Mouse (Mus musculus) right cerebral cortex, postnatal 4 days (tissue): ENCODE measurements at regions not wholly inside any gene's neighbourhood (a gene's known extent, or its start where the extent isn't known, plus 50 kb on each side); places are given as distances from the start of the nearest gene placed in this dataset.

ENCODE experiments used
- DNase-seq: peaks from one replicate; pipeline ENCODE4 v3.0.0-alpha.2; 2022

DNA sequence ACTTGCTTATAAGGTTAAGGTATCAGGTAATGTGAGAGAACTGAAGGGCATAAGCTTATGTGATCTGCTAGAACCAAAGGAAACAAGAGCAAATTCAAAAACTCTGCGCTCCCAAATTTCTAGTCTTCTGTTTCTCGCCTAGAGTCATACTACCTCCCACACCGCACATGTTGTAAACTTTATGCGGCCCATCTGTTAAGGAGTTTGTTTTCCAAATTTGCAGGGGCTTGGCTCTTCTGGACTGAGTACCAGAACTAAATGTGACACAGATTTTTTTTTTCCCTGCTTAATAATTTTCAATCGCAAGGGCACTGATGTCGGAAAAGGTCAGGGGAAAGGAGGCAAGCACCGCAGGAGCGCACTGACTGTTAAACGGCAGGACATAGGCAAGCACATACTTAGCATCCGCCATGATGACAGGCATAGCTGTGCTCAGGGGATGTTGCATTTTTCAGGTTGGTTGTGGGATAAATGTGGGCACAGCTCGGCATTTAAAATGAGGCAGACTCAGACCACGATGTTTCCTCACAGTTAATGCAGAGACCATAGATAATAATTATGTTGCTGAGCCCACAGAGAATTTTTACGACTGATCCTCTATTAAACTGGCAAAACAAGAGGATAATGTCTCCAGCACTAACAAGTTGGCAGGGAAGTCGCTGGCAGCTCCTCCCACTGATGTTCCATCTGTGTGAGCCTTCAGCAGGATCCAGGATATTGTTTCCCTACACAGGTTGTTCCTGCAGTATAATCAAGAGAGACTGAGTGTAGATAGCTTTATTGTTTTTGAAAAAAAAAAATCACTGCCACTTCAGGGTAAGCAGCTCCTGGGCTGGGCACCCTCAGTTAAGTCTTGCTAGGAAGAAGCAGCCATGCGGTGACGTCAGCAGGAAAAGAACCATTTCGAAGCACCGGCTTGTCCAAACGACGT, 428.2 kb upstream of the Atp2b1 start:
- DNase-seq, result peak; percentile 41

DNA sequence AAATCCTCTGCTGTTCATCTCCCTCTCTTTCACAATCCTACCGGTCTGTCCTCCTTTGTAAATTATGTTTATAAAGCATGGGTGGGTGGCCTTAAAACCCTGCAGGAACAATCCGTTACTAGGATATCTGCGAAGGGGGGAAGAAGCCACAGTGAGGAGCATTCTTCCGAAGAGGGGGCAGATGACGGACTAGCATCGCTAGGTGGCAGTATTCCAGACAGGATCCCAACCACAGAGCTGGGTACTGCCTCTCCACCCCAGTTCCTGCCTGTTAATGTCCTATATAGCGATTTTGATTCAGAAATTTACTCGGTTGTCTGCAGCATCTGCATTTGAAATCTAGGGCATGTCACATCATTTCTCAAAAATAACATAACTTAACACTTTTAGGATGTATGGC, 419.9 kb upstream of the Atp2b1 start:
- peak; percentile 43 for DNase-seq

DNA sequence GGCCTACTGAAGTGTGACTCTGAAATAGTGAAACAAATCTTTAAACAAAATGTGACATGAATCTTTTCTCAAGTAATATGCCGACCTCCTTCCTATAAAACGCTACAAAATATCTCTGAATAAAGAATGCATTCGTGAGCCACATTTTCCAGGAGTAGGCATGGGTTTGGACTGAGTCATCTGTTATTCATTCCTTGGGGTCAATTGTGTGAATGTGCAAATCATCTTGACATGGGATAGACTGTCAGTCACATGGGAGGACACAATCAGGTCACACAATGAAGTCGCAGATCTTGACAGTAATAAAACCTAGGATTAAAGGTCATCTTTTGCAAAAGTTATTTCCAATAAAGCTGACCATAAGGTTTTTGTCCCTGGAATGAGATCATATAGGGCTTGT, 418.0 kb upstream of the Atp2b1 start:
- DNase-seq, result no peak

DNA sequence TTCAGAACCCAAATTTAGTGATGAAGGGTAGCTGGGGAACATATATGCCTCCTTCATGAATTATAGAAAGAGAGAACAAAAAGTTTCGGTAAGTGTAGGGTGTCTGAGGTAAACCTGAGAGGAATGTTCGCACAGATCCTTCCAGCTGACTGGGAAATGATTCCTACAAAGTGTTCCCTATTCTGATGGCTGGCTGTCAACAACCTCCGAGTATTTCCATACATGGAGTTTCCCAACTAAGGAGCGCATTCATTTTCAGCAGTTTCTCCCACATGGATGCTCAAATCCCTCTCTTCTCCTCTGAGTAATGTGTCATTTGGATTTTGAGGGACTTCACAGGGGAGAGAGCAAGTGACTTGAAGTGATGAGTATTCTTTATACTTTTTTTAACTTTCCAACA, 413.9 kb upstream of the Atp2b1 start:
- no peak for DNase-seq

DNA sequence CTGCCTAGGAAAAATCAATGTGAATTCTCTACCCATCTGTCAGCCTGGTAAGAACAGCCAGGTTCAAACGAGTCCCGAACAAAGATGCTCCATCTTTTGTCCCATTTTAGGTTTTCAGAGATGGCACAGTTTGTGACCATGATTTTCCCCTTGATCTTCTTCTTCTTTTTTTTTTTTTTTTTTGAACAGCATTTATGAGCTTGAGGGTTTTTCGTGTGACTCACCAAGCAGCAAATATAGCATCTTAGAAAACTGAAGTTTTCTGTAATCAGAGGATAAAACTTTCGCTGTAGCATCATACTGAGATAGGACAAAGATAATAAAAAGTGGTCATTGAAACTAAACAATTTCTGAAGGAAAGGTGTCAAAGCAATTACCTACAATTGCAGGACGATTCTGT, 412.6 kb upstream of the Atp2b1 start:
- no peak for DNase-seq

DNA sequence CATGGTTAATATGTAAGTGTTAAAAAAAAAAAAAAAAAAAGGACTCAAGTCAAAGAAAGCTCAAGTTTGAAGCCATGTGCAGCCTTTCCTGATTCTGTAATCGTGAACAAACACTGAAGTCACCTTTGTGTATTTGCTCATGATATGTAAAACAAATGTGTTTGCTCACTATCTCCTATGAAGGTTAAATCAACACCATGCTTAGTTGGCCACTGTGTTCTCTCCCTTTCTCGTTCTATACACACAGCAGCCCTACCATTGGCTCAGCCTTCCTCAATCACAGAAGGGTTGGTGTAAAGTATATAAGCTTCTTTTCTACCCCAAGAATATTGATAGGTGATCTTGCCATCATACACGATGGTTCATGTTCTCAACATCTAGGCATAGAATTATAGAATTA, 409.7 kb upstream of the Atp2b1 start:
- no peak for DNase-seq

DNA sequence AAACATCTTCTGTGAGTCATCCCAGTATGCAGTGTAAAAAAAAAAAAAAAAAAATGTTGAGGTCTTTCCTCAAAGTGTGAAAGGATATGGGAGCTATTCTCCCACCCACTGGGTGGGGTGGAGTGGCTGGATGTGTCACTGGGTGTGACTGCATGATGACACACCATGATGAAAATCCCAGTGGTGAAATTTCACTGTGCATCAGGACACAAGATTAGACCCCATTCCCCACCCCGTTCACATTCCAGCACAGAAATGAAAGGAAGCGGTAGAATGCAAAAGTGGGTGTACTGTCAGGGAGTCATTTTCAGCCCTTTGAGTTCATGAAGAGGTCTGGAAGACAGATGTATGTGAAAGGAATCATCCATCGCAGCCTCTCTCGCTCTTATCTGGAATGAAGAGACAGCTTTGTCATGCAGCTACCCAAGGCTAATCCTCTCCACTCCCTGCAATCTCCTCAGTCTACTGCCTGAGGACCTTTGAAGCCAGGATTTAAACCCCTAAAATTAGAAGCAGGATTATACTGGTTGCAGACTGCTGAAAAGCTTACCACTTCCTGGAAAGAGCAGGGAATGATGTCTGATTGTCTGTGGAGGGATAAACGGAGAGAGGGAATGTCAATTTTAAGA, 405.6 kb upstream of the Atp2b1 start:
- no peak for DNase-seq

DNA sequence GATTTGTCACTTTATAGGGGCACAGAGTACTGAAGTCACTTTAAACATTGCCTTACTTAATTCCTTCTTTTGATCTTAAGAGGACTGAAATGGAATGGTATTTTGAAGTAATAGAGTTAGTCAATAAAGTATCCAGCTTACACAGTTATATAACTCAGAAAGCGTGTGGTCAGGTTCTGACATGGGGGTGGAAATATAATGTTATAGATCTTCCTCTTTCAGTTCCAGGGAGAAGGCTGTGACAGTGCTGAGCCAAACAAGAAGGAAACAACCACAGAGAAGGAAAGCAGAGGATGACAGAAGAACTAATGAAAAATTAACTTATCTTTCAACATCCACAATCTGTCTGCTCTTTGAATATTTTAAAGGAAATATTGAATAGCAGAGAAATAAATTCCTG, 399.4 kb upstream of the Atp2b1 start:
- DNase-seq, result no peak

DNA sequence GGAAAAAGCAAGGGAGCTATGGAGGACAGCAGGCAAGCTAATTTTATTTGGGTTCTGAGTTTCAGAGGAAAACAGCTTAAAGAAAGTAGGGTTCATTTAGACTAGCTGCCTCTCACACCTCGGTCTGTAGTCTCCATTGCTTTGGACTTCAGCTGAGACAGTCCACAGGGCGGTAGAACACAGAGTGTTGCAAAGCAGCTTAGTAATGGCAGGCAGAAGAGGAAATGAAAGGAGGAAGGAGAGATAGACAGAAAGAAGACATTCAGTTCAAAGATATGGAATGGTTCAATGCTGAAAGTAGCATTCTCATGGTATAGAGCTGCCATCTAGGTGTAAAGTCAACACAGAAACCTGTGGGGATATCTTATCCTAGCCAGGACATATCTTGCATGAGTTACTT, 396.6 kb upstream of the Atp2b1 start:
- no peak for DNase-seq

DNA sequence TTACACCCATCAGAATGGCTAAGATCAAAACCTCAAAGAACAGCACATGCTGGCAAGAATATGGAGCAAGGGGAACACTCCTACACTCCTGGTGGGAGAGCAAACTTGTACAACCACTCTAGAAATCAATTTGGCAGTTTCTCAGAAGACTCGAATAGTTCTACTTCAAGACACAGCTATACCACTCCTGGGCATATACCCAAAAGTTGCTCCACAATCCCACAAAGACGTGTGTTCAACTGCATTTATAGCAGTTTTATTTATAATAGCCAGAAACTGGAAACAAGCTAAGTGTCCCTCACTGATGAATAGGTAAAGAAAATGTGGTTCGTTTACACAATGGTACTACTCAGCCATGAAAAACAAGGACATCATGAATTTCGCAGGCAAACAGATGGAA, 384.6 kb upstream of the Atp2b1 start:
- no peak for DNase-seq

DNA sequence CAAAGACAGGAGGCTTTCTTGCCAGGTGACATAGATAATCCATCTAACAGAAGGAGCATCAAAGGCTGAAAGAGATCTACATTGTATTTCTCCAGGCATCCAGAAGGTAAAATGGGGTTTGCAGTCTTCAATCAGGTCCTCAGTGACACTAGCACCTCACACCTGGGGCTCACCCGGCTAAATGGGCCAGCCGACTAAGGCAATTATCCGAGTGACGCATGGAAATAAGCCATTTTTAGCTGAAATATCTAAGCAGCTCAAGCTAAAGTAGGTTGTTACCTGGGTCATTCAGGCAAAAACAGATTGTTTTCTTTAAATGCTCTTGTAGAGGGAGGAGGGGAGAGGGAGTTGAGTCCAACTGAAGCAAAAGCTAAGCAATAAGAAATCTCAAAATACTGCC, 382.8 kb upstream of the Atp2b1 start:
- DNase-seq, result no peak

DNA sequence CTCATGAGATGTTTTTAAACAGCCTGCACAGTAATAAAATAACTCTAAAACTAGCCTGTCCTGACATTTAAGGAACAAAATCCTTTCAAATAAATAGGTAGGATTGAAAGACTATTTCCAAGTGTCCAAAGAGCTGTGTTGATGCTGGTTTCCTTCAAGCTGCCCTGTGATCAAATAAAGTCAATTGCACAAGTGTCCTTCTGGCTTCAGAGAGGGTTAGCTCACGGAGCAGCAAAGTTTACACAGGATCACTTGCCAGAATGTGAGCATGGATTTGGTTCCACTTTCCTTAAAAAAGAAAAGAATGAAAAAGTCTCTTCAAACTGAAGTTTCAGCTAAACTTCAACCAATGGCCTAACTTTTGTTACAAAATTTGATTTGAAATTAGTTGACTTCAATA, 375.5 kb upstream of the Atp2b1 start:
- DNase-seq, result no peak

DNA sequence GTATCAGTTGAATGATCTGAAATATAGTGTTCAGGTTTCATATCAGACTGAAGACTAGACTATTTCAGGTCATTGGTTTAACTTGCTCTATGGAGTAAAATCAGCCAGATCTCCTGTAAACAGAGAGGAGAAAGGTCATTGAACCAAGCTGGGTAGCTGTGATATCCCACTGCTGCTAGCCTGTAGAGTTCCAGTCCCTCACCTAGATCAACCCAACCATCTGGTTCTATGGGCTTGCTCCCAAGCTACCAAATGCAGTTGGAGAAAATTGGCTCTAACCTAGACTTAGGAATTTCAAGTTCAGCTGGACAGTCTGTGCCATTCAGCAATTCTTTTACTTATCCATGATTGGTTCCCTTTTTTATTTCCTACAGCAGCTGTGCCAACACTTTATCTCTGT, 373.1 kb upstream of the Atp2b1 start:
- DNase-seq, result no peak

DNA sequence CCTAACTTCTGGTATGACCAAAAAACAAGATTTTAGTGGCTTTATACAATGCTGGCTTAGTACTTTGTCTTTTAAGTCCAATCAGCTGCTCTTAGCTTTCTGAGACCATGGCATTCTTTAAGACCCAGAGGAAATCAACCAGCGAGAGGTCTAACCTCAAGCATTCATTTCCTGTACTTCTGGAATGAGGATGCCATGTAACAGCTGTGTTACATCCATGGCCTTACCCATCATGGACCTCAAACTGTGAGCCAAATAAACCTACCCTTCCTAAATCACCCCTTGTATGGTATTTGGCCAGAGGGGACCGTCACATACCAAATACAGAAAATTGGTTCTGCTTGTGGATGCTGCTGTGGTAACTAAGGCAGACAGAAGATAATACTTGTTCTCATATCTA, 372.1 kb upstream of the Atp2b1 start:
- no peak for DNase-seq

DNA sequence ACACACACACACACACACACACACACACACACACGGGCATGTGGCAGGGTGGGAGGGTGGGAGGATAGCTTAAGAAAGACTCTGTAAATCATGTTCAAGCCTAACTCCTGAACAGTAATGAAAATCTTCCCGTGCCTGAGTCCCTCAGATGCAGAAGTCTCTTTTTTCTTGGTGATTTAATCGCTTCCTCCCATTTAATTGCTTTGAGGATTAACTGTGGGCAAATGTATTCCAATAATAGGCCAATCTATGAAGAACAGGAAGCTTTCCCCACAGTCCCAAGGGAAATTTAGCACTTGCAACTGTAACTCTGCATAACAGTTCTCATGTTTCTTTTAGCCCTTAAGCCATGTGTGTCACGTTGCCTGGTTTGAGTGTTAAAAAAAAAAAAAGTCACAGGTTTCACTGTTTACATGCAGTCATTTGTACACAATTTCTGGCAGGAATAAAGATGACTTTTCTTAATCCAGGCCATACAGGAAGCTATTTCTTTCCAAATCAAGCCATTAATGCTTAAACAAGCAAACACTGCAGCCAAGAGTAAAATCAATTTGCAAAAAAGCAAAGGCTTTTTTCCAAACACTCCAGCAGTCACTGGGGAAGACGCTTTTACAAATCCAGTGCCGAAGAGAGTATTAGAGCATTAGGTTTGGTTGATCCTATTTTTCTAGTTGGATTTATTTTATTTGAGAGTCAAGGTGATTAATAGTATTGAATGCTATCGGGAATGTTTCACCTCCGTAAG, 370.8 kb upstream of the Atp2b1 start:
- no peak for DNase-seq

DNA sequence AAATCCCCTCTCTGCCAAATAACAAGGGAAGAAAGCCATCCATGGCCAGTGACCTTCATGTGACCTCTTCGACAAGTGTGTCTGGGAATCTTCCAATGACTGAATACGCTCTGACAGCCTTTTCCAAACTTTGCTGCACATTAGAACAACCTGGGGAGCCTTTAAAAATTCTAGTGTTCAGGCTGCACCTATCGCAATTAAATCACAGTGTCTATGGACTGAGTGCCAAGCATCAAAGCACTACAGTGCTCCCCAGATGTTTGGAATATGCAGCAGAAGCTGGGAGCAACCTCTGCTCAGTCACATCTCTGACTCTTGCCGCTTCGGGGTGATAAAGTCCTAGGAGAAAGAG, 370.2 kb upstream of the Atp2b1 start:
- no peak for DNase-seq

DNA sequence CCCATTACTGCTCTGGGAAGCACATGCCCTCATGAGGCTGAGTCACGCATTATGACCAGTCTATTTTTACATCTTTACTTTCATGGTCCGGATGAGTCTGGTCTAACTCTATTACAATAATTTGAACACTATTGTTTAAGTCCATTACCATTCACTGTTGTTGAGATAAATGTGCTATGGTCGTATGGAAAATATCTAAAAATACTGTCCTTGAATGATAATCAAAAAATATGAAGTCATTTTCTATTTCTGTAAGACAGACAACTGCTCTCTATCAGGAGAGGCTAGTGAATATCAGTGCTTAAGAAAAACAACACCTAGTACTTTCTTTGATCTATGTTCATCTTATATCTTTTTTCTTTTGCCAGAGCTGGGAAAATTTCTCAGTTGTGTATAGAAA, 359.6 kb upstream of the Atp2b1 start:
- no peak for DNase-seq

DNA sequence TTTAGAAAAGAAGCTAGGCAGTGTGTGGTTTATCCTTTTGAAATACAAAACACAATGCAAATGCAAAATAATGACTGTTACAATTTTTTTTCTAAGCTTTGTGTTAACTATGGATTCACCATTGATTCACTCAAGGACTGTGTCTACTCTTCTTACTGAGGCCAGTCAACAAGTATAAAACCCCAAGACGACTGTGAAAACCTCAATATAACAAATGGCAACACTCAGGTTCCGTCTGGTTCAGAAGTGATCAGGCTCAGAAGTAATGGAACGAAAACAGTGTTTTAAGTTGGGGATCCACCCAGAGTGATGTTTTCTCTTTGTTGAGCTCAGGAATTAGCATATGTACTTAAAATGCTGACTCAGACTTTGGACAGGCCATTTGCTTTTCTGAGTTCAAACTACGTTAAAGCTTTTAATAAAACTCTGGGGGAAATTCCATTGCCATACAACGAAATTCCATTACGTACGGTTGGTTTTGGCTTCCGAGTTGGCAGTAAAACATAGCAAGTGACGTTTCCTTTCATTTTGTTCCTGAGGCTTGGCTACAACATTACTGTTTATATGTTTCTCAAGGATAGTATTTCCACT, 356.6 kb upstream of the Atp2b1 start:
- DNase-seq, result no peak

DNA sequence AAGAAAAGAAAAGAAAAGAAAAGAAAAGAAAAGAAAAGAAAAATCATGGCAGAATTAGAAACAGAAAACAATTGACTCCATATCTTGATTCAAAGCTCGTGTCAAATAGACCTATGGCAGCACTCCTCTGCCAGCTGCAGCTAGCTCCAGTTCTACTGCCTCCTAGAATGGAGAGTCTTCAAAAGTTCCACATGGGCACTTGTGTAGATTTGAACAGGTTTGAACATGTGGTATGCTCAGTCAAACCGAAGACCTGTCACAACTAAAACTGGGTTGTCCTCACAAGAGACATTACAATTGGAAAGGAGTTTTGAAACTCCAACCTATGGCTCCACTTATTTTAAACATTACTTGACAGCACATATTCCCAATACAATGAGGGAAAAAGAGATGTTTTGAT, 355.6 kb upstream of the Atp2b1 start:
- DNase-seq, result no peak

DNA sequence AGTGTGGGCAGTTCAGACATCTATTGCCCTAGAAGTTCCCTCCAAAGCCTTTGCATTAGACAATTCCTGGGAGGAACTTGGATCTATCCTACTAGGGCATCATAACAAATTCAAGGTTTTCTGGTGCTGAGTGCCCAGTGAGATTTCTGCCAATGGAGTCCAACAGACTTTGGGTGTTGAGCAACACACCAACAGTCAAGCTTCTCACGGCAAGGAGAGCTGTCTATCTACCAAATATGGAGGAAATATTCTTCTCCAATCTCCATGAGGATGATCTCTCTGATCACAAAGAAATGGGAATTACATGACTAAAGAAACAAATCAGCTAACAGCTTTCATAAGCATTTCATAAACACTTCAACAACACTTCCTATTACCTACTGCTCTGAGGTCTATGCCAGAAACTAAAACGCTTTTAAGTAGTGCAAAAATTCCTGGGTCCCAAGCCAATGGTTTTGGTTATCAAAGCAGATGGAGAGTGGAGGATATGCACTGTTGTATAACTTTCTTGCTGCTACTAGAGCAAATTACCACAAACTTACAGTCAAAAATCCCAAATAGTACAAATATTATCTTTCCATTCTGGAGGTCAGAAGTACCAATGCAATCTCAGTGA, 351.8 kb upstream of the Atp2b1 start:
- DNase-seq, result no peak

DNA sequence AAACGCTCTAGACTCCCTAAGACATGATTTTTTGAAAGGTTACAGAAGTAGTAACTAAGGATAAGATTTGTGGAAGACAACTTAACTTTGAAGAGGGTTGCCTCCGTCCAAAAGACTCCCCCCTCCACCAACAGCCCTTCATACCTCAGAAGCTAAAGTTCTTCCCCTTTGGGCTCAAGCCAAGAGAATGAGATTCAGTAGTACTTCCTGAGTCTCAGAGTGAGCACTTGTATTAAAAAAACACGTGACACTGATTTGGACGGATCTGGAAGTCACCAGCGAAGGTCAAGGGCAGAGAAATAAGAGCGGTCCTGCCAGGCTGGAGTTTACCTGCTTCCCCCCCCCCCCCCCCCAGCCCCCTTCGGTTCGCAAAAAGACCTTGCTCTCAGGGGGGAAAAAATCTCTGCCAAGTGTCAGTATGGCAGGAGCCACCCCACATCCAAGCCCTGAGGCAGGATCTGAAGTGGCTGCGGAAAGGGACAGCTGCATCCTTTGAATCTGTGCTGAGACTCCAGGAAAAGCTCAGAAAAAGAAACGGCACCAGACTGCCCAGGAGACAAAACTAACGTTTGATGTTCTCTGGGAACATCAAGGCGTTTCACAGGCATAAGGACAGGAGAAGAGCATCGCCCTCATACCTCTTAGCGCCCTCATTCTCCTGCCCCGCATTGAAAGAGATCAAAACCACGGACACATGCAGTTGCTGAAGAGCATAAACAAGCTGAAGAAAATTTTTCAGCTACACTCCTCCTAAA, 341.2 kb upstream of the Atp2b1 start:
- no peak for DNase-seq

DNA sequence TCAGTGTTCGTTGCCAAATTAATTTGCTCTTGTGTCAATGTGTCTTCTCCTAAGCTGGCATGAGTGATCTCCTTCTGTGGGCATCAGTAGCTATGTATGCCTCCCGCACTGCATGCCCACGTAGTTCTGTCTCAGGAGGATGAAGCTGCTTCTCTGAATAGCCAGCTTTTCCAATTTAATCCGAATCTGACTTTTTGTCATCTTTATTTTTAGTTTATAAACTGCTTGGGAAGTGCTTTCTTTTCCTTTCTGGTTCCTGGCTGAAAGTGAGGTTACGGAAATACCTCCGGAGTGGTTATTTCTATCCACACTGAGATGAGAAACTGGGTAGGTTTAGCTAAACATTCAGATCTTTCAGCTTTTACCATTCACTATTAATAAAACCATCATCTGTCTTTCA, 337.2 kb upstream of the Atp2b1 start:
- no peak for DNase-seq
